Mouse (Mus musculus) liver, postnatal 0 days (tissue): ENCODE results near the gene Cpsf4l. TPM values are rescaled to one million over a fixed set of nuclear protein-coding genes. Genes with fewer than 3 reads are reported as not detected.

Experiments
- ATAC-seq: fragments of 200-750 bp; cut with Nextera tagmentation; 2 replicates; pipeline ENCODE4 v1.8.0; 2017; ENCODE audit warnings: mild to moderate bottlenecking, moderate library complexity
- DNase-seq: peaks from one replicate; pipeline ENCODE4 v3.0.0-alpha.2; 2016
- H3K27ac ChIP-seq: fragments of 300-500 bp; sonication (generic); 2 replicates; pipeline ENCODE4 v1.5.1; 2014; ENCODE audit warnings: antibody characterized with exemption, moderate library complexity, mild to moderate bottlenecking, low read depth
- H3K27me3 ChIP-seq: fragments of 300-500 bp; sonication (generic); 2 replicates; pipeline ENCODE4 v1.6.1; 2014; ENCODE audit warnings: low read length, control low read depth, mixed read lengths; ENCODE audit not compliant: insufficient read depth
- H3K36me3 ChIP-seq: fragments of 300-500 bp; sonication (generic); replicated peaks from 2 replicates; pipeline ENCODE4 v1.6.1; 2014; ENCODE audit warnings: mild to moderate bottlenecking, control low read depth, low read length, moderate library complexity, mixed read lengths; ENCODE audit not compliant: insufficient read depth
- H3K4me1 ChIP-seq: fragments of 300-500 bp; sonication (generic); 2 replicates; pipeline ENCODE4 v1.6.1; 2014; ENCODE audit warnings: antibody characterized with exemption, mild to moderate bottlenecking, control low read depth; ENCODE audit not compliant: insufficient read depth
- H3K4me2 ChIP-seq: fragments of 300-500 bp; sonication (generic); 2 replicates; pipeline ENCODE4 v1.6.1; 2014; ENCODE audit warnings: low read depth, mild to moderate bottlenecking, low read length, moderate library complexity, mixed read lengths
- H3K4me3 ChIP-seq: fragments of 300-500 bp; sonication (generic); 2 replicates; pipeline ENCODE4 v1.5.1; 2014; ENCODE audit warnings: low read depth, low read length
- H3K9ac ChIP-seq: fragments of 300-500 bp; sonication (generic); replicated peaks from 2 replicates; pipeline ENCODE4 v1.6.1; 2014; ENCODE audit warnings: mild to moderate bottlenecking, moderate library complexity
- H3K9me3 ChIP-seq: fragments of 300-500 bp; sonication (generic); 2 replicates; pipeline ENCODE4 v1.6.1; 2016; ENCODE audit warnings: mild to moderate bottlenecking, control low read depth, low read length, mixed read lengths
- CTCF ChIP-seq: sonication (generic); IDR thresholded peaks from 2 replicates; pipeline ENCODE4 v1.5.1; 2016; ENCODE audit warnings: antibody characterized with exemption, low read depth
- EP300 ChIP-seq: IDR thresholded peaks from 2 replicates; pipeline ENCODE4 v1.6.1; 2016; ENCODE audit warnings: antibody characterized with exemption, low read depth, mild to moderate bottlenecking
- WGBS: fragments of 180-500 bp; shearing (Covaris S2); extraction: QIAGEN DNeasy Blood & Tissue Kit; methylation state at CpG from one replicate; pipeline ENCODE4 v1.1.7; 2014; ENCODE audit not compliant: insufficient replicate concordance; 5-methylcytosine and 5-hydroxymethylcytosine counted together
- polyA plus RNA-seq: library from polyadenylated mRNA; unstranded; fragments of >200 nt; fragmentation: Nextera tagmentation; extraction: Ambion mirVana; gene quantifications from 2 replicates; pipeline ENCODE4 v1.2.1, GENCODE M21; 2015

The Cpsf4l gene
- polyA plus RNA-seq, 1 experiment from 2014 or later, result 0.46 TPM

DNA sequence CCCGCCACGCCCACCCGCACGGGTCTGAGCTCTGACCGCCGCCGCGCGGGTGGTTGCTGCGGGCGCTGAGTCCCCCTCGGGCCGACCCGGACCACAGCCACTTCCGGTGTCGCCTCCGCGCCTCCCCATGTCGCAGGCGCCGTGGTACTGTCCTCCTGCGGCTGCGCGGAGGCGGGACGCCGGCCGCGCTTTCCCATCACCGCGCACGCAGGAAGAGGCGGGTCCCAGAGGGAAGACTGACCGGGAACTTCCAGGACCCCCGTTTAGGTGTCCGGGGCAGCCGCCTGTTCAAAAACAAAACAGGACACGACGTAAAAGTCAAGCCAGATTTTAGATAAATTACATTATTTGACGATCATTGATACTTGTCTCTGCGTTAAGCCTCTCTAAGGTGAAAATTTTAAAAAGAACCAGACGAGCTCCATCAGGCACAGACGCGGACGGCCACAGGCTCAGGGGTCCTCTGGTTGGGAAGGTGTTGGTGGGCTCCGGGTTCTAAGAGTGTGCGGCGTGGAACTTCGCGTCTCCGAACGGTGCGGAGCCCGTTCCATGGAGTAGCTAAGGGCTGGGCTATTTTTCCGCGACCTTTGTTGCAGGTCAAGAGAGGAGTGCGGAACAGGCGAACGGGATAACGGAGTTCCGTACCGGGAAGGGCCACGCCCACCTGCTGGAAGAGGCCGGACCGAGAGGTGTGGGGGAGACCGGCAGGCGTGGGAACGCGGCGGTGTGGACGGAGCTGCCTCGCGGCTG is 25.7 kb downstream of the Cpsf4l start, which contains the start of the genes Fam104a and D11Wsu47e:
Fam104a (minus strand) TSS at position 199 of the 750 bp plus-strand sequence.
D11Wsu47e (plus strand) TSS at position 456 of the 750 bp plus-strand sequence.
- peak; percentile 95 for DNase-seq
- Histone ChIP-seq H3K4me2 (peak within 1 kb of the TSS; percentile 95), H3K27ac (peak within 1 kb of the TSS; percentile 98), H3K4me3 (peak within 1 kb of the TSS; percentile 97), H3K9ac (peak within 1 kb of the TSS; percentile 97), H3K36me3 (peaks cover 18% of the 10 kb centered on the region; the same call in 1 of the 2 replicates), H3K4me1 (peaks cover 31% of the 10 kb centered on the region), H3K27me3 (no peaks in the 10 kb centered on the region), H3K9me3 (no peaks in the 10 kb centered on the region)
- under 1% methylated on average over 67 of the region's 73 CpGs for WGBS
- TF ChIP-seq EP300 (peak; percentile 91), CTCF (no peak)
- peak; percentile 90 for ATAC-seq

DNA sequence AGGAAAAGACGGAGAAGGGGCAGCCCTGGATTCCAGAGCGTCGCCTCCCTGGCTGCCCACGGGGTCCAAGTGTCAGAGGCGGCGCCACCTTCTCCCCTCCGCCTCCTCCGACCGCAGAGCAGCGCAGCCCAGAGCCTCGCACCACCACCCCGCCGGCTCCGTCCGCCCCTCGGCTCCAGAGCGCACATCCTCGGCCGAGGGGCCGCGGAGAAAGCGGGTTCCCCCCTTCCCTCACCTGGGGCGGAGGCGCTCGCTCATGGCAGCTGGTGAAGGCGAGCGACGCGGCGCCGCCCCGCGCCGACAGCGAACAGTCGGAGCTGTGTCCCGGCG is 26.2 kb downstream of the Cpsf4l start:
- peaks cover 12% of the 10 kb centered on the region; the same call in 1 of the 2 replicates for H3K36me3 ChIP-seq
- ATAC-seq, result no peak

DNA sequence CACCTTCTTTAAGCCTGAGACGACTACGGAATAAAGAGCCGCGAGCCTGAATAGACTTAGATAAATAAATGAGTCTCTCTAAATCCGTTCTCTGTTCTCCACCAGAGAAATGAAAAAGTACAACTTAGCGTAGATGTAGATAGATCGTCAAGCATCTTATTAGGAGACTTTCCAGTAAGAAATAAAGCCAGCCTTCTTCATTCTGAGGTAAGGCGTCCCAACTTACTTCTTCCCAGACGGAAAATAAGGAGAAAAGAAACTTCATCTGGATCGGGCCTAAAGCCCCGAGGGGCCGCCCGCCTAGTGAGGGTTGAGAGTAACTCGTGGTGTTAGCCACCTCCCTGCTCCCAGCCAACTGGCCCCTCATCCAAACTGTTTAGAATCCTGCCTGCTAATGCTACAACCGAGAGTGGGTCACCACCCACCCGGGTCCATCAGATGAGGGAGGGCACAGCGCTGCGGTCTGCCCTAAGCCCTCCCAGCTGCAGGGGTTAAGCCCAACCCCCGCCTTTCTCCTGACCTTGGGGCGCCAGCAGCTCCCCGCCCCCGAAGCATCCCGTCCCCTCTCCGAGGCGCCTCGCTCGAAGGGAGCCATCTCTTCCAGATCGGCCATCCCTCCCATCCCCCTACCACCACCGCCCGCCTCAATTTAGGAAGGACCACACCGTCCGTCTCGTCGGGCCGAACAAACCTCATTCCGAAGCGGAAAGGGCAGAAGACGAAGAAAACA is 26.8 kb downstream of the Cpsf4l start:
- peaks cover 34% of the 10 kb centered on the region for H3K4me1 ChIP-seq

More for the DNA sequence above, 26.2 kb downstream of the Cpsf4l start:
- H3K9me3 ChIP-seq, result no peaks in the 10 kb centered on the region
- no peaks in the 10 kb centered on the region for H3K27me3 ChIP-seq
- H3K4me2 ChIP-seq, result peak overlapping the region; percentile 95
- TF ChIP-seq CTCF, result 0 out of 2 replicates have a peak, but pooled peaks have one; percentile 5
- TF ChIP-seq EP300, result no peak
- peak overlapping the region; percentile 98 for H3K27ac ChIP-seq
- peak overlapping the region; percentile 97 for H3K9ac ChIP-seq
- no peak for DNase-seq
- 2% methylated on average over 23 of the region's 38 CpGs for WGBS
- peaks cover 34% of the 10 kb centered on the region for H3K4me1 ChIP-seq
- peak overlapping the region; percentile 97 for H3K4me3 ChIP-seq

DNA sequence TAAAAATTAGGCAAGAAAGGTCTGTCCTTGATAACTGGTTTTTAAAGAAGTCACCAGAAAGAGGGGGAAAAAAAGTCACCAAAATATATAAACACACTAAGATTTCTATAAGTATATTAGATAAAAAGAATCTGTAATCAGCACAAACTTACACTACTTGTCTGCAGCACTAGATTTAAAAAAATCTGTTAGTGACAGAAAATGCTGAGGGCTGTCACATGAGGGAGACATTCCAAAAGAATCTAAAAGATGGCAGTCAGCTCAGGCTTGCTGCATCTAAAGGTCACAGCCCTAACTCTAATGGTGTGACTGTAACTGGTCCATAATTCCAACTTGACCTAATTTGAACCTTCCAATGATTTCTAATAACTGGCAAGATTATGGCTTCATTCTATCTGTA is 27.8 kb downstream of the Cpsf4l start:
- Histone ChIP-seq H3K9me3 (no peaks in the 10 kb centered on the region), H3K27me3 (no peaks in the 10 kb centered on the region), H3K27ac (peak overlapping the region; percentile 87), H3K4me3 (peak overlapping the region; percentile 97), H3K36me3 (peaks cover 9% of the 10 kb centered on the region), H3K4me2 (peak overlapping the region; percentile 95), H3K9ac (peak overlapping the region; percentile 97), H3K4me1 (peaks cover 34% of the 10 kb centered on the region)
- DNase-seq, result no peak
- TF ChIP-seq CTCF (0 out of 2 replicates have a peak, but pooled peaks have one; percentile 17), EP300 (no peak)
- ATAC-seq, result no peak

More for the DNA sequence above, 26.8 kb downstream of the Cpsf4l start:
- Histone ChIP-seq H3K4me2 (peak overlapping the region; percentile 95), H3K27me3 (no peaks in the 10 kb centered on the region), H3K9ac (peak overlapping the region; percentile 97), H3K4me3 (peak overlapping the region; percentile 97), H3K9me3 (no peaks in the 10 kb centered on the region), H3K27ac (peak overlapping the region; percentile 98), H3K36me3 (peaks cover 8% of the 10 kb centered on the region)
- DNase-seq, result peak; percentile 78
- ATAC-seq, result peak; percentile 31
- no peak for TF ChIP-seq CTCF
- WGBS, result 5% methylated on average over 38 of the region's 38 CpGs

- Histone ChIP-seq H3K9ac (peak overlapping the region; percentile 47), H3K36me3 (peaks cover 19% of the 10 kb centered on the region), H3K4me1 (peaks cover 34% of the 10 kb centered on the region), H3K27ac (peak overlapping the region; percentile 87), H3K27me3 (no peaks in the 10 kb centered on the region), H3K4me3 (peak overlapping the region; percentile 97; the same call in 1 of the 2 replicates), H3K9me3 (no peaks in the 10 kb centered on the region), H3K4me2 (peak overlapping the region; percentile 95)
- TF ChIP-seq EP300 (peak; percentile 97), CTCF (no peak)
- ATAC-seq, result peak; percentile 53
- peak; percentile 51 for DNase-seq
- 60% methylated on average over 2 of the region's 2 CpGs for WGBS
Observed at GRCm38 (mm10) chr11:113680954-113681353, 28.9 kb downstream of the Cpsf4l start.

DNA sequence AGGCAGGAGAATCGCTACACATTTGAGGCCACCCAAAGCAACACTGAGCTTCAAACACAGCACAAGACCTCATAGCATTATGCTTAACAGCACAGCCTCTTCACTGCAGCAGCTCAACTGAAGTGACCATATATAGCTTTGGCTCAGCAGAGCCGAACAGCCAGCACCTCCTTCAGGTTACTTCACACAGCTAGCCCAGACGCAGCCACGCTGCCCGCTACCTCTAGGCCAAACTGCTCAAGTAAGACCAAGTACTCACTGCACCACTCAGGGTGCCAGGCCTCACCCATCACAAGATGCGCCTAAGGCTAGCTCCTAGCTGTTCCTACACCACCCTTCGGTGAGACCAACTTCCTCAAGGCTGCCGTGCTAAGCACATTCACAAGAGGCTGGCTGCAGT is 31.4 kb downstream of the Cpsf4l start:
- peaks cover 39% of the 10 kb centered on the region for H3K36me3 ChIP-seq
- no peak overlapping the region for H3K27ac ChIP-seq
- H3K9me3 ChIP-seq, result no peaks in the 10 kb centered on the region
- ATAC-seq (no peak), DNase-seq (no peak)
- TF ChIP-seq EP300, result no peak
- TF ChIP-seq CTCF, result no peak
- H3K27me3 ChIP-seq, result no peaks in the 10 kb centered on the region
- WGBS, result 77% methylated on average over 8 of the region's 8 CpGs
- peaks cover 27% of the 10 kb centered on the region for H3K4me1 ChIP-seq
- H3K4me2 ChIP-seq, result no peak overlapping the region
- no peak overlapping the region for H3K9ac ChIP-seq
- H3K4me3 ChIP-seq, result no peak overlapping the region
